Mouse (Mus musculus) forebrain, embryonic 13.5 days (tissue): ENCODE data around the gene Lrrd1. TPM values are rescaled to one million over a fixed set of nuclear protein-coding genes. Genes with fewer than 3 reads are reported as not detected.
"Not testable (repeated sequence)": the region's sequence is repeated elsewhere in the genome, so short reads cannot be mapped to it uniquely, and the experiment has no call there.

Experiments
- ATAC-seq: fragments of 200-750 bp; cut with Nextera tagmentation; 2 replicates; pipeline ENCODE4 v1.8.0; 2017
- H3K27ac ChIP-seq: fragments of 300-500 bp; sonication (generic); 2 replicates; pipeline ENCODE4 v1.5.1; 2015; ENCODE audit warnings: inconsistent platforms, mild to moderate bottlenecking, moderate library complexity
- H3K27me3 ChIP-seq: fragments of 300-500 bp; sonication (generic); 2 replicates; pipeline ENCODE4 v1.6.1; 2015; ENCODE audit warnings: mild to moderate bottlenecking, inconsistent platforms
- H3K36me3 ChIP-seq: fragments of 300-500 bp; sonication (generic); 2 replicates; pipeline ENCODE4 v1.6.1; 2015; ENCODE audit warnings: mild to moderate bottlenecking, inconsistent platforms; ENCODE audit not compliant: poor library complexity, severe bottlenecking
- H3K4me1 ChIP-seq: fragments of 300-500 bp; sonication (generic); 2 replicates; pipeline ENCODE4 v1.6.1; 2015; ENCODE audit warnings: inconsistent platforms
- H3K4me2 ChIP-seq: fragments of 300-500 bp; sonication (generic); 2 replicates; pipeline ENCODE4 v1.6.1; 2015; ENCODE audit warnings: inconsistent platforms, mild to moderate bottlenecking, moderate library complexity
- H3K4me3 ChIP-seq: fragments of 300-500 bp; sonication (generic); 2 replicates; pipeline ENCODE4 v1.5.1; 2015; ENCODE audit warnings: mild to moderate bottlenecking, inconsistent platforms
- H3K9ac ChIP-seq: fragments of 300-500 bp; sonication (generic); 2 replicates; pipeline ENCODE4 v1.6.1; 2015; ENCODE audit warnings: mild to moderate bottlenecking, inconsistent platforms
- H3K9me3 ChIP-seq: fragments of 300-500 bp; sonication (generic); replicated peaks from 2 replicates; pipeline ENCODE4 v1.6.1; 2016; ENCODE audit warnings: inconsistent platforms
- WGBS: fragments of 180-500 bp; shearing (Covaris S2); methylation state at CpG from one replicate; pipeline ENCODE4 v1.1.7; 2015; 5-methylcytosine and 5-hydroxymethylcytosine counted together
- polyA plus RNA-seq: library from polyadenylated mRNA; unstranded; fragments of >200 nt; fragmentation: Nextera tagmentation; extraction: Ambion mirVana; gene quantifications from 2 replicates; pipeline ENCODE4 v1.2.1, GENCODE M21; 2015

The Lrrd1 gene
- polyA plus RNA-seq, 1 experiment from 2014 or later = 0.10 TPM

GRCm38 (mm10) chr5:3872348-3872747, 27.4 kb downstream of the Lrrd1 start:
- no peak for ATAC-seq
- Histone ChIP-seq H3K9ac (no peak overlapping the region), H3K4me3 (no peak overlapping the region), H3K27ac (no peak overlapping the region), H3K27me3 (no peaks in the 10 kb centered on the region), H3K4me1 (no peaks in the 10 kb centered on the region), H3K36me3 (no peaks in the 10 kb centered on the region), H3K9me3 (no peaks in the 10 kb centered on the region), H3K4me2 (no peak overlapping the region)
- WGBS = 19% methylated on average over 1 of the region's 1 CpGs

GRCm38 (mm10) chr5:3873485-3873884, 28.5 kb downstream of the Lrrd1 start:
- WGBS = 65% methylated on average over 3 of the region's 3 CpGs
- H3K9ac ChIP-seq = no peak overlapping the region
- H3K4me2 ChIP-seq = no peak overlapping the region
- no peaks in the 10 kb centered on the region for H3K9me3 ChIP-seq
- H3K27ac ChIP-seq = no peak overlapping the region
- no peak overlapping the region for H3K4me3 ChIP-seq
- H3K36me3 ChIP-seq = no peaks in the 10 kb centered on the region
- H3K4me1 ChIP-seq = no peaks in the 10 kb centered on the region
- H3K27me3 ChIP-seq = no peaks in the 10 kb centered on the region
- no peak for ATAC-seq

GRCm38 (mm10) chr5:3886862-3887261, 41.9 kb downstream of the Lrrd1 start:
- H3K4me3 ChIP-seq, H3K4me2 ChIP-seq, ATAC-seq, H3K4me1 ChIP-seq, H3K9ac ChIP-seq, H3K9me3 ChIP-seq, H3K27me3 ChIP-seq, H3K27ac ChIP-seq, H3K36me3 ChIP-seq: not testable (repeated sequence)
- WGBS = 90% methylated on average over 7 of the region's 7 CpGs

GRCm38 (mm10) chr5:3889201-3889600, 44.2 kb downstream of the Lrrd1 start:
- no peak for ATAC-seq

GRCm38 (mm10) chr5:3893459-3894293, 48.7 kb downstream of the Lrrd1 start, which contains the start of gene Mterf1a:
Mterf1a (minus strand) TSS chr5:3893933.
- H3K27ac ChIP-seq, H3K9me3 ChIP-seq, H3K36me3 ChIP-seq, H3K4me1 ChIP-seq, H3K27me3 ChIP-seq: not testable (repeated sequence)
- peak; percentile 100 for ATAC-seq
- H3K9ac ChIP-seq = peak within 1 kb of the TSS; percentile 65
- WGBS = under 1% methylated on average over 6 of the region's 47 CpGs
- H3K4me2 ChIP-seq = peak within 1 kb of the TSS; percentile 60
- peak within 1 kb of the TSS; percentile 46 for H3K4me3 ChIP-seq

More at GRCm38 (mm10) chr5:3889201-3889600, 44.2 kb downstream of the Lrrd1 start:
- H3K9ac ChIP-seq = no peak overlapping the region
- no peaks in the 10 kb centered on the region for H3K36me3 ChIP-seq
- H3K4me2 ChIP-seq = no peak overlapping the region
- H3K9me3 ChIP-seq = no peaks in the 10 kb centered on the region
- H3K27ac ChIP-seq = no peak overlapping the region
- no peak overlapping the region for H3K4me3 ChIP-seq
- no peaks in the 10 kb centered on the region for H3K27me3 ChIP-seq
- peaks cover 9% of the 10 kb centered on the region for H3K4me1 ChIP-seq

- H3K4me3 ChIP-seq, H3K27ac ChIP-seq, H3K4me1 ChIP-seq, H3K27me3 ChIP-seq, H3K36me3 ChIP-seq, H3K9me3 ChIP-seq, H3K4me2 ChIP-seq, H3K9ac ChIP-seq: not testable (repeated sequence)
- peak; percentile 44; the same call in 1 of the 2 replicates for ATAC-seq
- WGBS = 94% methylated on average over 4 of the region's 4 CpGs
Observed at GRCm38 (mm10) chr5:3894294-3894619, 49.3 kb downstream of the Lrrd1 start.

GRCm38 (mm10) chr5:3905471-3905870, 60.5 kb downstream of the Lrrd1 start:
- Histone ChIP-seq H3K9ac (no peak overlapping the region), H3K27ac (no peak overlapping the region), H3K9me3 (no peaks in the 10 kb centered on the region), H3K36me3 (no peaks in the 10 kb centered on the region), H3K4me1 (no peaks in the 10 kb centered on the region), H3K4me2 (no peak overlapping the region), H3K27me3 (no peaks in the 10 kb centered on the region), H3K4me3 (no peak overlapping the region)
- ATAC-seq = no peak
- WGBS = 59% methylated on average over 2 of the region's 2 CpGs

Other genes with a start within 250 kb of the Lrrd1 start
- 21.7 and 24.4 TPM in 2 replicates for gene Pex1, start 249.1 kb upstream of the Lrrd1 start, polyA plus RNA-seq
- 16.2 and 16.8 TPM in 2 replicates for gene Rbm48, start 248.6 kb upstream of the Lrrd1 start, polyA plus RNA-seq
- gene Tmbim7, start 194.0 kb upstream of the Lrrd1 start, polyA plus RNA-seq = not detected in 2 replicates
- gene Gatad1, start 188.0 kb upstream of the Lrrd1 start, polyA plus RNA-seq = 65.8 and 69.3 TPM in 2 replicates
- 15.6 and 16.7 TPM in 2 replicates for gene Ankib1, start 42.2 kb upstream of the Lrrd1 start, polyA plus RNA-seq
- 74.7 and 74.8 TPM in 2 replicates for gene Krit1, start 42.0 kb upstream of the Lrrd1 start, polyA plus RNA-seq
- gene Mterf1a, start 48.8 kb downstream of the Lrrd1 start, polyA plus RNA-seq = 8.0 and 10.5 TPM in 2 replicates
- 348 and 369 TPM in 2 replicates for gene Akap9, start 82.9 kb downstream of the Lrrd1 start, polyA plus RNA-seq